Mouse (Mus musculus): ENCODE measurements at regions not wholly inside any gene's neighbourhood (a gene's known extent, or its start where the extent isn't known, plus 50 kb on each side); places are given as distances from the start of the nearest gene placed in this dataset.
A peak's percentile ranks its signal among the peaks of the same experiment; 100 is the strongest.

DNA sequence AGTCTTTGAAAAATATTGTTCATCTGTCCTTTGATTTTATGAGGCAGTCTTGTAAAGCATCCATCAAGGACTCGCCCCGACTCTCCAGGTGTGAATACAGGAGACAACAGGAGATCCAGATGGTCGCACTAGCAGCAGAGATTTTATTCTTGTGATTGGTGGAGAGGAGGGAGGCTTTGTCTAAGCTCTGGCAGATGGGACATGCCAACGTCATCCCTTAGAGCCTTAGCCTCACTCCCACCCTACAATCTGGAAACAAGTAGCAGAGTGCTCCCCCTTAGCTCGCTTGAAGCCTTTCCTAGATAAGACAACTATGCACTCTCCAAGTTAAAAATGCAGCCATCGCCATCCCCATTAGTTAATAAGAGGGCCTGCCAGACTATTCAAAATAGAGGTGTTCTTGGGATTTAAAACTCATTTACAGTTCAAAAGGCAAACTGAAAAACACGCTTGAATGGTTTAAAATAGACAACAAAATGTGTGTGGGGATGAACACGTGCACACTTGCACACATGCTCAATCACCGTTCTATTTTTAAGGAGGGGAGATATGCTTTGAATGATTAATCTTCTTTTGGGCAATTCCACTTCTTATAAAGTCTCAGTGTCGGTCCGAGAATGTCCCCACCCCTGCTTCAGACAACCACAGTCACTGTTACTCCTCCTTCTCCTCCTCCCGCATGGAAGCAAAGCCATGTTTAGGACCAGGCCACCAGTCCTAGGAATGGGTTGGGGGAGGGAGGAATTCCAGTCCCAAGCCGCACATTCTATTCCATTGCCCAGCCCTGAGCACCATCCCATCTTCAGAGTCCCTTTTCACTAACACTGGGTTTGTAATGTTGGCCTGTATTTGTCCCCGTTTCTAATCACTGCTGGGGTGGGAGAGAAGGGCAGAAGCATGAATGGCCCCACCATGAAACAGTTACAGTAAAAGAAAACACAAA is 61.5 kb upstream of the Egln3 start:
- DNase-seq: peak; percentile 61

DNA sequence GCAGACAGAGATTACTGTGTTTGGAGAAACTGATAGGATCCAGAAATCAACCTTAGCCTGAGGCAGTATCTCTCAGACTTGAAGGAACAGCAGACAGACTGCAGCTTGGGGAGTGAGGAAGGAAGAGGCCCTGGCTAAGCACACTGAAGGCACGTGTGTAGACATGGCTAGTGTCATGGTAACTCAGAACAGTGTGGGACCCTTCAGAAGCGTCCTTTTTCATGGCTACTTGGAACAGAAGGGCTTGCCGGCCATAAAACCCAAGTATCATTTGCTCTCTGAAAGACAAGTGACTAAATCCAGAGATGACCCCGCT is 60.7 kb upstream of the Egln3 start:
- DNase-seq: peak; percentile 82

DNA sequence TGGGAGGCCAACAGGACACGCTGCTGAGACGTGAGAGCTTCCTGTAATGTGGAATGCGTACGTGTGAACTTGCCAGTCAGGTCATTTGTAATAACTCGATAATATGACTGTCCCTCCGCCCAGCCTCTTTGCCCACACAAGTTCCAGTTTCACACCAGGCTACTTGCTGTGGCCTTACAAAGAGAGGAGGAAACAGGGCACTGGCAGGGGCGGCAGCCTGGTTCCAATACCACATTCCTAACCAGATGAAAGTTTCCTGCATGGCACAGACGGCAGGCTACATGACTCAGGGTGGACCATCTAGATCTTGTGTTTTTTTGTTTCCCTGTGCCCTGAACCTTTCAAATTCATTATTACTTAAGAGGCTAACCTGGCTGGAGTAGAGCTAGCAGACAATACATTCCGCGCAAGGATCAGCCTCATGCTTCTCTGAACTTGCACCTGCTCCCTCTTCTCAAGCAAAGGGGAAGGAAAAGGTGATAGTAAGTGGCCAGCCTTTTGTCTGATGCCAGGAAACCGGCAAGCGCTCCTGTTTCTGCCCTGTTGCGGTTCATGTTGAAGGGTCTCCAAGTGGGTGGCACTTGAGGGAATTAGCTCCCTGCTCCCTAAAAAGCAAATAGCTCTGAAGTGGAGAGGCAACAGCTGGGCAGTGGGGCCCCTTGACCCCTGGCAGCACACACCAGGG is 60.2 kb upstream of the Egln3 start:
- DNase-seq: peak; percentile 80

DNA sequence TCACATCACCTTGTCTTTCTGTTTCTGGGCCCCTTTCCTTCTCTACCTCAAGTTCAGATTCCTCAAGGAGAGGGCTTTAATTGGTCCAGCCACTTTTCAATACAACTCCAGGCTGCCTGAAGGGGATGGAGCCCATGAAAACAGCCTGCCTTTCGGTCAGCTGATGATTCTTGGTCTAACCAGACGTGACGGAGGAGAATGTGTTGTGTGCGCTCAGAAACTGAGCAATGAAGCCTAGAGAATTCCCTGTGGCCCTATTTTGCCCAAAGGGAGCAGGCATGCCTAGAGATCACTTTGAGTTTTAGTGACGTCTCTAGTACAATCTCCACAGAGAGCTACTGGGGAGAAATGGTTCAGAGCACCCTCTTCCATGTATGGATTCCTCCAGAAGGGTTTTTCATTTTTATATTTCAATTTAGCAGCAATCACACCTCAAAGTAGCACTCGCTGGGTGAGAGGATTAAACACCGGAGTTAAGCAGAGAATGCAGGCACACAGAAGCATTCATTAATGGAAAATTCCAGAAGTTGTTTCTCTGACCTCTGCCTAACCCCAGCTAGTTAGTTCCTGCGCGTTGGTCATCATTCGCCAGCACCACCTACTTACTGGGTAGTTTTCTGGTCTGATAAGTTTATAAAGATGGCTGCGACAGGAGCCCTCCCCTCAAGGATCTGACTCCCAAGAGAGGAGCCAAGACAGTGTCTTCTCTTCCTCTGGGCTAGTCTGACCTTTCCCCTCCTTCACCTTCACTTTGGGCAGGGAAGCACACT is 58.8 kb upstream of the Egln3 start:
- DNase-seq: peak; percentile 71

DNA sequence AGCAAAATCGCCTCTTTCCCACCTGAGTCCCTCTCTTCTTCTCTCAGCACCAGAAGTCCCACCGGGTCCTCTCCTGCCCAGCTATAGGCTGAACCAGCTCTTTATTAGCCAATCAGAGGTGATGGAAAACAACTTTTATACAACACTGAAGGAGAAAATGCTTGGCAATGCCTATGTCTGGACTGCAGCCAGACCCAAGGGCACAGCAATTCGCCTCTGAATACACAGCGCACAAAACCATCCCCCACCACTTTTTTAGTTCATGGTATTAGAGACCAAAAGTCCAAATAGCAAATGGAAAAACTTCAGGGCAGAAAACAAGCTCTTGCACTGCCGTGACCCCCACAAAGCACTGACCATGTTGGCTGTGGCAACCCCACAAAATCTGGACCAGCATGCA is 57.8 kb upstream of the Egln3 start:
- peak; percentile 78 for DNase-seq

DNA sequence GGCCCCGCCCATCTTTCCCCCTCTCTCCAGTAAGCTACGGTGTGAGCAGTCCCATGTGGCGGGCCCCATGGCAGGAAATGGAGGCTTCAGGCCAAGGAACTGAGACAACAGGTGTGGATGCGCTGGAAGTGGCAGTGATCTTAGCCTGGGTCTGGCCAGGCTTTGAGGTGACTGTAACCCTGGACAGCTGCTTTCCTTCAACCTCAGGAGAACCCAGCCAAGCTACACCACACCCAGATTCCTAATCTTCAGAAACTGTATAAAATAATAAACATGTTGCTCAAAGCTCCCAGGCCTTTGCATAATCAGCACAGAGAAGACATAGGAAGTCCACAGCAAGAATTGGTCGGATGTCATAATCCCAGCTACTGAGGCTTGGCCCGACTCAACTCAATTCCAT is 56.8 kb upstream of the Egln3 start:
- DNase-seq: peak; percentile 94

DNA sequence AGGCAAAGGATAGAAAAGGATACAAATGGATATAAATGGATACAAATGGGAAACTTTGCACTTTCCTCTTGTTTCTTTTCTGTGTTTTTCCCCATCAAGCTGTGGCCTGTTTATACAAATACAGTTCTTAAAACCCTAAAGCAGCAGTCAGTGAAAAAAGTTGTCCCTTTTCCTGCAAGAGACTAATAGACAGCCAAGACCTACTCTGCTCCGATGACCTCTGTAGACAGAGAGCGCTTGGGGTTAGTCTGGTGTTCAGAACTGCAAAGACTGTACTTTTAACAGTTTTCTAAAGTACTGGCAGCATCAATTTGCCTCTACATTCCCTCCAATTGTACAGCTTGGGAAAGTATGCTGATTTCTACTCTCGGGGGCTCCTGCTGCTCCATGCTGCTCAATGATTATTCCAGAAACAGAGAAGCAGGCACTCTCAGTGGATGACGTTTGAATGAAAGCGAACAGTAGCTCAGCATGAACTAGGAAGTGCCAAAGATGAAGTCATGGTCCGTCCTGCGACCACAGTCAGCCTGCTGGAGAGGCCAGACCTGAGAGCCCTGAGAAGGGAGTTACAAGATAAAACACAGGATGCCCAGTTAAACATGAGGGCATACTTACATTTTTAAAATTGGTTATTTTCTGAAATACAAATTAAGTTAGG is 54.2 kb upstream of the Egln3 start:
- peak; percentile 80 for DNase-seq

DNA sequence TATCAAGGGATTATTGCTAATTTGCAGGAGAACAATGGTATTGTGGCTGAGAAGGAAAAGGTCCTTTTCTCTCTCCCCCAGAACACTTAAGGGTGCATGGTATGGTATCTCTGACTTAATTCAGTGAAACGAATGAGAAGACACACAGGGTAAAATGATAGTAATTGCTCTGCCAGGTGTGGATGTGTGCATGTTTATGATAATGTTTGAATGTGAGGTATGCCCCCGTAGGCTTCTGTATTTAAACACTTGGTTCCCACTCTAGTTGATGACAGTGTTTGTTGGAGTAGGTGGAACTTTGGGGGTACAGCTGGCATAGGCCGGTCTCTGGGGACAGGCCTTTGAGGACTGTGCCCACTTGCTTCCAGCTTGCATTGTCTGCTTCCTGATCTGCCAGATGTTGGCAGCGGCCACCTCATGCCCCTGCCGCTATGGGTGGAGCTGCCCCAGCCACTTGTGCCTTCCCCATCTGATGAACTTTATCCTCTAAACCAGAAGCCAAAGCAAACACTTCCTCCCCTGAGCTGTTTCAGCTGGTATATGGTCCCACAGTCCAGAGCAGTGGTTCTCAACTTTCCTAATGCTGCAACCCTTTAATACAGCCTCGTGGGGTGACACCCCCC is 53.0 kb upstream of the Egln3 start:
- DNase-seq: peak; percentile 76
